Mouse (Mus musculus): Measurements from ENCODE around the gene Tob2. TPM values are rescaled to one million over a fixed set of nuclear protein-coding genes. Genes with fewer than 3 reads are reported as not detected.

Gene Tob2
- total RNA-seq, 2 experiments from 2014 or later = 108 to 183 TPM

GRCm38 (mm10) chr15:81860471-81861135 is 2.0 kb upstream of the Tob2 start:
- peak; percentile 65 for DNase-seq

GRCm38 (mm10) chr15:81859330-81860255 is 997 bp upstream of the Tob2 start:
- DNase-seq = peak; percentile 85

GRCm38 (mm10) chr15:81858138-81858516 is 469 bp downstream of the Tob2 start:
- DNase-seq = peak; percentile 97

- no peak for DNase-seq
These were observed 876 bp downstream of the Tob2 start for GRCm38 (mm10) chr15:81857724-81858116.

- DNase-seq = no peak
These were observed 1.5 kb downstream of the Tob2 start for GRCm38 (mm10) chr15:81856938-81857723.

- peak; percentile 91 for DNase-seq
These were observed 2.4 kb downstream of the Tob2 start for GRCm38 (mm10) chr15:81856030-81856790.

GRCm38 (mm10) chr15:81853081-81853480 is 5.5 kb downstream of the Tob2 start:
- no peak for DNase-seq

GRCm38 (mm10) chr15:81852411-81853000 is 6.1 kb downstream of the Tob2 start:
- no peak for DNase-seq

- no peak for DNase-seq
These were observed 7.2 kb downstream of the Tob2 start for GRCm38 (mm10) chr15:81851375-81851774.

- DNase-seq = no peak
These were observed 7.9 kb downstream of the Tob2 start for GRCm38 (mm10) chr15:81850718-81851117.

GRCm38 (mm10) chr15:81849104-81849503 is 9.5 kb downstream of the Tob2 start:
- DNase-seq = no peak

- DNase-seq = peak; percentile 74
These were observed 10.3 kb downstream of the Tob2 start for GRCm38 (mm10) chr15:81848301-81848700.

- no peak for DNase-seq
These were observed 10.7 kb downstream of the Tob2 start for GRCm38 (mm10) chr15:81847861-81848260.

GRCm38 (mm10) chr15:81847161-81847560 is 11.4 kb downstream of the Tob2 start:
- no peak for DNase-seq

- no peak for DNase-seq
These were observed 11.8 kb downstream of the Tob2 start for GRCm38 (mm10) chr15:81846755-81847154.

- peak; percentile 91 for DNase-seq
These were observed 12.9 kb downstream of the Tob2 start for GRCm38 (mm10) chr15:81845724-81846123.

- DNase-seq = peak; percentile 46
These were observed 13.5 kb downstream of the Tob2 start for GRCm38 (mm10) chr15:81845033-81845625.

- no peak for DNase-seq
These were observed 16.3 kb downstream of the Tob2 start for GRCm38 (mm10) chr15:81842275-81842674.

- DNase-seq = no peak
These were observed 18.3 kb downstream of the Tob2 start for GRCm38 (mm10) chr15:81840306-81840705.

GRCm38 (mm10) chr15:81839634-81840033 is 19.0 kb downstream of the Tob2 start:
- DNase-seq = peak; percentile 93

Measured in adrenal gland, postnatal 10 days (tissue).